Mouse (Mus musculus) colon, adult 2 months (tissue): ENCODE measurements around the gene Spry2. TPM values are rescaled to one million over a fixed set of nuclear protein-coding genes. Genes with fewer than 3 reads are reported as not detected.

Experiments used
- polyA plus RNA-seq: library from polyadenylated mRNA; depleted of rRNA; stranded (reverse); fragments of >200 nt; gene quantifications from 2 replicates; pipeline ENCODE4 v1.2.3, GENCODE M21; 2012; rRNA removed

The Spry2 gene
- 23.5 and 29.4 TPM in 2 replicates for polyA plus RNA-seq

GRCm38 (mm10) chr14:105896791-105897568 lies at the start of gene Spry2:
Gene Spry2 (minus strand): TSS chr14:105896819.

Other genes with a start within 250 kb of the Spry2 start
- gene Trim52, start 209.4 kb upstream of the Spry2 start, polyA plus RNA-seq, result not detected in 2 replicates